Mouse (Mus musculus) liver, embryonic 13.5 days (tissue): ENCODE data around the gene Gm128. TPM values are rescaled to one million over a fixed set of nuclear protein-coding genes. Genes with fewer than 3 reads are reported as not detected.

ENCODE experiments used
- polyA plus RNA-seq: library from polyadenylated mRNA; unstranded; fragments of >200 nt; fragmentation: Nextera tagmentation; extraction: Ambion mirVana; gene quantifications from 2 replicates; pipeline ENCODE4 v1.2.1, GENCODE M21; 2015

The Gm128 gene
- polyA plus RNA-seq, 1 experiment from 2014 or later, result 0.16 TPM

Other genes with a start within 250 kb of the Gm128 start
- gene Zfp687, start 226.2 kb downstream of the Gm128 start, polyA plus RNA-seq, result 5.8 and 8.2 TPM in 2 replicates
- 202 and 204 TPM in 2 replicates for gene Psmd4, start 199.0 kb downstream of the Gm128 start, polyA plus RNA-seq
- gene Pip5k1a, start 134.7 kb downstream of the Gm128 start, polyA plus RNA-seq, result 9.6 and 10.3 TPM in 2 replicates
- 39.2 and 43.3 TPM in 2 replicates for gene Vps72, start 130.6 kb downstream of the Gm128 start, polyA plus RNA-seq
- 0.17 and 0.67 TPM in 2 replicates for gene Tmod4, start 117.1 kb downstream of the Gm128 start, polyA plus RNA-seq
- gene Scnm1, start 107.6 kb downstream of the Gm128 start, polyA plus RNA-seq, result 33.4 and 33.5 TPM in 2 replicates
- 7.3 and 7.5 TPM in 2 replicates for gene Lysmd1, start 107.5 kb downstream of the Gm128 start, polyA plus RNA-seq
- gene Tnfaip8l2, start 99.2 kb downstream of the Gm128 start, polyA plus RNA-seq, result 5.7 and 6.0 TPM in 2 replicates
- 0.35 and 0.36 TPM in 2 replicates for gene Sema6c, start 81.1 kb downstream of the Gm128 start, polyA plus RNA-seq
- gene Gabpb2, start 23.7 kb downstream of the Gm128 start, polyA plus RNA-seq, result 6.9 and 7.7 TPM in 2 replicates
- gene Cdc42se1, start 12.9 kb downstream of the Gm128 start, polyA plus RNA-seq, result 43.9 and 50.1 TPM in 2 replicates
- 2.8 and 3.5 TPM in 2 replicates for gene Mllt11, start 9.4 kb downstream of the Gm128 start, polyA plus RNA-seq
- not detected in 2 replicates for gene Bnipl, start 9.6 kb upstream of the Gm128 start, polyA plus RNA-seq
- 17.0 and 18.6 TPM in 2 replicates for gene Mindy1, start 39.7 kb upstream of the Gm128 start, polyA plus RNA-seq
- gene Prune1, start 40.5 kb upstream of the Gm128 start, polyA plus RNA-seq, result 8.6 and 11.0 TPM in 2 replicates
- 3.0 and 3.1 TPM in 2 replicates for gene Anxa9, start 65.6 kb upstream of the Gm128 start, polyA plus RNA-seq
- gene Cers2, start 73.2 kb upstream of the Gm128 start, polyA plus RNA-seq, result 113 and 125 TPM in 2 replicates
- 15.9 and 20.0 TPM in 2 replicates for gene Setdb1, start 115.6 kb upstream of the Gm128 start, polyA plus RNA-seq
- gene 4930558C23Rik, start 161.2 kb upstream of the Gm128 start, polyA plus RNA-seq, result not detected in 2 replicates
- gene Arnt, start 192.8 kb upstream of the Gm128 start, polyA plus RNA-seq, result 16.0 and 20.3 TPM in 2 replicates